Mouse (Mus musculus): ENCODE measurements around the gene Cpa2. TPM values are rescaled to one million over a fixed set of nuclear protein-coding genes. Genes with fewer than 3 reads are reported as not detected.

Gene Cpa2
- polyA plus RNA-seq, 1 experiment = not detected

DNA sequence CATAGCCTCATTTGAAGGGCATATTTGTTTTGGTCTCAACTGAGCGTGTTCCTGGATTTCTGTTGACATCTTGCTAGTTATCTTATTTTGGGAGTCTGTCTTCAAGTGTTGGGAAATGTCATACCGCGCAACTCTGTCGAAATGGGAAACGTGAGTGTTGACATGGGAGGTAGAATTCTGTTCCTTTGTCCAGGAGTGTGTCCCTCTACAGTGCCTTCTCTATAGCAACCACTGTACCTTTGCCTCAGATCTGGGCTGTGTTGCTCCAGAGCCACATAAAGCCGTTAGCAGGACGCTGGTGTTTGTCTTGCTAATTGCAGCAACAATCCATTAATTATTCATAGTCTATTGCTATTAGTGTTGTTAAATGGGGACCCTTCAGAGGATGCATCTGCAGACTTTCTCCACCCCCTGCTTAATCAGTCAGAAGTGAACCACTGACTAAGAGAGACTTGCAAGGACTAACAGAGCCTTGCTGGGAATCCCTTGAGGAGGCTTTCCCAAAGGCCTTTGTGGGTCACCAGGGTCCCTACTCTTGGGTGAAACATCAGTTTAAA, 45.6 kb downstream of the Cpa2 start:
- H3K4me1 ChIP-seq (ENCODE audit: control insufficient read depth) = no peaks in the 10 kb centered on the region
- H3K27me3 ChIP-seq (ENCODE audit: control insufficient read depth) = no peaks in the 10 kb centered on the region
- H3K9me3 ChIP-seq (ENCODE audit: control insufficient read depth, low read length) = no peaks in the 10 kb centered on the region
- H3K36me3 ChIP-seq (ENCODE audit: control insufficient read depth) = no peaks in the 10 kb centered on the region
- TF ChIP-seq TAL1 (IDR thresholded peaks at IDR 0.05; ENCODE audit: low read length) = no peak
- no peak for TF ChIP-seq GATA1 (IDR thresholded peaks at IDR 0.05; ENCODE audit: low read length)
- no peak overlapping the region for H3K4me3 ChIP-seq (replicated peaks)

DNA sequence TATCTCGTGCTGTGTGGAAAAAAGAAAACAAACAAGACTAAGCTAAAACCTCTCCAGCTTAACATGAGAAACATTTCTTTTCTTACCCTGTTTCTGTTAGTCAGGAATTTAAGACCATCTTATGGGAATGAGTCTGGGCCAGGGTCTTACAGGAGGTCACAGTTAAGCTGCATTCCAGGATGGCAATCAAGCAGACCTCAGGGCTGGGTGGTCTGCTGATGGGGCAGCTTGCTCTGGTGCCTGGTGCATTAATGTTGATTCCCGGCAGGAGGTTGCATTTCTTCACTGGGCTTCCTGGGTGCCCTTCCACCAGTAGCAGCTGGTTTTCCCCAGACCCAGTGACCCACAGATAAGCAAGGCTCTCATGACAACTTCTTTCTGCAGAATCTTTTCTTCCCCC, 48.4 kb downstream of the Cpa2 start:
- no peak for TF ChIP-seq TAL1 (IDR thresholded peaks at IDR 0.05; ENCODE audit: low read length)
- TF ChIP-seq GATA1 (IDR thresholded peaks at IDR 0.05; ENCODE audit: low read length) = no peak
- Histone ChIP-seq H3K9me3 (ENCODE audit: control insufficient read depth, low read length) (no peaks in the 10 kb centered on the region), H3K4me1 (ENCODE audit: control insufficient read depth) (no peaks in the 10 kb centered on the region), H3K4me3 (replicated peaks) (no peak overlapping the region), H3K36me3 (ENCODE audit: control insufficient read depth) (no peaks in the 10 kb centered on the region), H3K27me3 (ENCODE audit: control insufficient read depth) (no peaks in the 10 kb centered on the region)

DNA sequence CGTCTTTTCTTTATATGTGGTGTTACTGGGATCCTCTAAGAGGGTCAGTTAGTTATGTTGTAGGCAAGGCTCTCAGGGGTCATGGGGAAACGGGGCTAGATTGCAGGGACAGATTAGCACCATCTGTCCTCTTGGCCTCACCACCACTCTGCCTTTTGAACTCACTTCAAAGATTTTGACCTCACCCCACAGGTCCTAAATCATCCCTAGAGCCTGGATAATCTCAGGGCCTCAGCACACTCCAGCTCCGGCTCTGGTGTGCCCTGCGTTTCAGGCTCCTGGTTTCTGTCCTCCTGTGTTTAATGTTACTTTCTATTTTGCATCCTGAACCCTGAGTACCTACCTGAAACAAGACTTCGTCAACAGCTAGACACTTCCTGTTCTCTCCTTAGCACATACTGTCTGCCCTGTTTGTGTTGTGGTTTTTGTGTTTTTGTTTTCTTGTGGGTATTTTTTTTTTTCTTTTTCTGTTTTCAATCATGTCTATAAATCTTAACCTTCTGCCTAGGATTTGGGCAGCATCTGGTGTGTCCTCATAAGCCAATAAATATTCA, 50.5 kb downstream of the Cpa2 start:
- no peaks in the 10 kb centered on the region for H3K9me3 ChIP-seq (ENCODE audit: control insufficient read depth, low read length)
- H3K36me3 ChIP-seq (ENCODE audit: control insufficient read depth) = no peaks in the 10 kb centered on the region
- no peaks in the 10 kb centered on the region for H3K4me1 ChIP-seq (ENCODE audit: control insufficient read depth)
- no peaks in the 10 kb centered on the region for H3K27me3 ChIP-seq (ENCODE audit: control insufficient read depth)
- TF ChIP-seq GATA1 (IDR thresholded peaks at IDR 0.05; ENCODE audit: low read length) = 0 out of 2 replicates have a peak, but pooled peaks have one; percentile 26
- no peak for TF ChIP-seq TAL1 (IDR thresholded peaks at IDR 0.05; ENCODE audit: low read length)
- no peak overlapping the region for H3K4me3 ChIP-seq (replicated peaks)

DNA sequence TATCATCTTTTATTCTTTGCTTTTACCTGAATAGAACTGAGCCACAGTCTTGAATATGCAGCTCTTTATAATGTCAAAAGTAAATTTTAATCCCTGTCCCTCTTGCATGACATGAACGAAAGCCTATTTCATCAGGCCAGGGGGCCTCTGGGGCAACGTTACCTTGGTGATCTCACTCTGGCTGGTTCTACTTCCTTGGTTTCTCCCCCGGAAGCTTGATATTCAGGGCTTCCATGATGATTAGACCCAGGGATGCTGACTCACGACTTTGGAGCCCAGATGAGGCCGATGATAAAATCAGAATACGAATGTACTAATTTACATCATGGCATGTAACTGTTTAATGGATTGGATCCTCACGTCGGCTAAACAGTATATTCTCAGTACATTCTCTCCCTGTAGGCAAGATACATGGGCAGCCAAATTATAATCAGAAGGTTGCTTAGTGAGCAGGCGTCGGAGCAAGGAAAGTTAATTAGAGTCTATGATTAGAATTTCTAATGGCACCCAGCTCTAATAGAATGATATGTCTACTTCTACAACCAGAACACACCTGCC, 51.1 kb downstream of the Cpa2 start:
- no peak overlapping the region for H3K4me3 ChIP-seq (replicated peaks)
- H3K9me3 ChIP-seq (ENCODE audit: control insufficient read depth, low read length) = no peaks in the 10 kb centered on the region
- no peaks in the 10 kb centered on the region for H3K27me3 ChIP-seq (ENCODE audit: control insufficient read depth)
- TF ChIP-seq GATA1 (IDR thresholded peaks at IDR 0.05; ENCODE audit: low read length) = no peak
- no peak for TF ChIP-seq TAL1 (IDR thresholded peaks at IDR 0.05; ENCODE audit: low read length)
- no peaks in the 10 kb centered on the region for H3K36me3 ChIP-seq (ENCODE audit: control insufficient read depth)
- H3K4me1 ChIP-seq (ENCODE audit: control insufficient read depth) = no peaks in the 10 kb centered on the region

DNA sequence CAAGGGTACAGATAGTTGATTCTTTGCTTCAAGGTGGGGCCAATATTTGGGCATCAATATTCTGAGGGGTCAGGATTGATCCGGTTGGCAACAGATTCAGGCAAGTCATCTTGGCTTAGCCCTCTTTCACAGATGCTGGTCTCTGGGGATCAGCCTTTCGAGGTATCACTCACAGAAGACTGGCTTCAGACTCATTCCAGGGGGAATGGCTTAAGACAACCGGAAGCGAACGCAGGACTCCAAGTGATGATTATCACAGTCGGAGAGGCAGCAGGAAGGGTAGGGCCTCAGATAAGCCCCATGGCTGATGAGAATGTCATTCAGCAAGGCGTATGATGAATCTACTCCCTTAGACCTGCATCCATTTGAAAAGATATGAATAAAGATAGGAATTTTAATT, 53.0 kb downstream of the Cpa2 start:
- H3K9me3 ChIP-seq (ENCODE audit: control insufficient read depth, low read length) = no peaks in the 10 kb centered on the region
- H3K4me3 ChIP-seq (replicated peaks) = no peak overlapping the region
- H3K4me1 ChIP-seq (ENCODE audit: control insufficient read depth) = no peaks in the 10 kb centered on the region
- no peaks in the 10 kb centered on the region for H3K36me3 ChIP-seq (ENCODE audit: control insufficient read depth)
- no peak for TF ChIP-seq GATA1 (IDR thresholded peaks at IDR 0.05; ENCODE audit: low read length)
- TF ChIP-seq TAL1 (IDR thresholded peaks at IDR 0.05; ENCODE audit: low read length) = no peak
- no peaks in the 10 kb centered on the region for H3K27me3 ChIP-seq (ENCODE audit: control insufficient read depth)

DNA sequence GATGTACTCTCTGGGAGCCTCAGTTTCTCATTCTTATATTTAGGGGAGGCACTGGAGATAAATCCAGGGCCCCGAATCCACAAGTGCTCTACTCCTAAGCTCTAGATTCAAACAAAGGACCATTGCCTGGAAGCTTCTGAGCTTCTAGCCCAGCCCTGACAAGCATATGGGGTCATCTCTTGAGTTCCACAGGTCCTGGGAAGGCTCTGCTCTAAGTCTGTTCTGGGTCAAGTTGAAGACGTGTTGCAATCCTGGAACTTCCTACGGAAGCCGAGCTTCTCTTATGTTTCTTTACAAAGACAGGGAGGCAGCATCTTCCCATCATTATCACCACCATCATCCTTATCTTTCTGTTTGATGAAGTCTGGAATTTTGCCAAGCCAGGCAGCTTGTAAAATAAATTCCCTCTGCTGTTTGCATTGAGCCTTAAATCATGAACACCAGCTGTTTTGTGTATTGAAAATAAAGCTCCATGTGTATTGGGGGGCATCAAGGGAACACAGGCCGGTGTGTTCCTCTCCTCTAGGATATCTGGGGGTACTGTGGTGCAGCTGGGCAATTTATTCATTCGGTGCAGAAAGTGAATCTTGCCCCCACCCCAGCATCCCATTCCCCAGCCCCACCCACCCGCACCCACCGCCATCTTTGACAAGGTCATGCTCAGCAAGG, 55.0 kb downstream of the Cpa2 start:
- no peaks in the 10 kb centered on the region for H3K4me1 ChIP-seq (ENCODE audit: control insufficient read depth)
- no peak overlapping the region for H3K4me3 ChIP-seq (replicated peaks)
- TF ChIP-seq TAL1 (IDR thresholded peaks at IDR 0.05; ENCODE audit: low read length) (no peak), GATA1 (IDR thresholded peaks at IDR 0.05; ENCODE audit: low read length) (no peak)
- H3K9me3 ChIP-seq (ENCODE audit: control insufficient read depth, low read length) = no peaks in the 10 kb centered on the region
- H3K36me3 ChIP-seq (ENCODE audit: control insufficient read depth) = no peaks in the 10 kb centered on the region
- no peaks in the 10 kb centered on the region for H3K27me3 ChIP-seq (ENCODE audit: control insufficient read depth)

DNA sequence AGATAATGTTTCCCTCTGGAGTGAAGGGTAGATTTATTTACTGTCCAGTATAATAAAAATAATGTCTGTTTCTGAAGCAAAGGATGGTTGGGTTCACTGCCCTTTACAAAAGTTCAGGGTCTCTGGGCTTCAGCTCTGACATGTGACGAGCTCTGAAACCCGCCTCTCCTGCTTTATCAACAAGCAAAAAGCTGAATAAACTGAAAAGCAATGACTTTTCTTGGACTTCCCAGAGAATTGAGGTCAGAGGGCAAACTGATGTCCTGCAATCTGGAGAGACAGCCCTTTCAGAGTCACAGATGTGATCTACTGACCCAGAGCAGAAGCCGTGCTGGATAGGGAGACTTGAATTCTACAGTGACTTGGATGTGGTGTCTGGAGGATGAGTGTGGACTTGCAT, 58.7 kb downstream of the Cpa2 start:
- no peaks in the 10 kb centered on the region for H3K36me3 ChIP-seq (ENCODE audit: control insufficient read depth)
- TF ChIP-seq GATA1 (IDR thresholded peaks at IDR 0.05; ENCODE audit: low read length) = no peak
- TF ChIP-seq TAL1 (IDR thresholded peaks at IDR 0.05; ENCODE audit: low read length) = no peak
- H3K9me3 ChIP-seq (ENCODE audit: control insufficient read depth, low read length) = no peaks in the 10 kb centered on the region
- H3K4me3 ChIP-seq (replicated peaks) = no peak overlapping the region
- H3K27me3 ChIP-seq (ENCODE audit: control insufficient read depth) = no peaks in the 10 kb centered on the region
- H3K4me1 ChIP-seq (ENCODE audit: control insufficient read depth) = no peaks in the 10 kb centered on the region

DNA sequence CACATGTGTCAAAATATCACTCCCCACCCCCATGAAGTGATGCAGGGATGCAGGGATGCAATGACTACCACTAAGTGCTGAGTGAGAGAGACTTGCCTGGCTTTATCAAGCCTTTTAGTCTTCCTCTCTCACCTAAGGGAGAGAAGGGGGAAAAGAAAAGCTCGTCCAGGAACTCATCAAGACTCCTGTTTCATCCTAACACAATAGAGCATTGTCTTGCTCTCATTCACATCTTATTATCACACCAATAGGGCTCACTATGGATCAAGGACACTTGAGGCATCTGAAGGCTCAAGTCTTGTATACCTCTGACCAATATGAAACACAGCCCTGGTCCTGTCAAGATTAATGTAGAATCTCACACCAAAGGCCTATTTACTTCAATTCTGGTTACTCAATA, 59.6 kb downstream of the Cpa2 start:
- H3K4me1 ChIP-seq (ENCODE audit: control insufficient read depth) = no peaks in the 10 kb centered on the region
- no peak overlapping the region for H3K4me3 ChIP-seq (replicated peaks)
- no peaks in the 10 kb centered on the region for H3K9me3 ChIP-seq (ENCODE audit: control insufficient read depth, low read length)
- H3K36me3 ChIP-seq (ENCODE audit: control insufficient read depth) = no peaks in the 10 kb centered on the region
- H3K27me3 ChIP-seq (ENCODE audit: control insufficient read depth) = no peaks in the 10 kb centered on the region
- TF ChIP-seq GATA1 (IDR thresholded peaks at IDR 0.05; ENCODE audit: low read length) (no peak), TAL1 (IDR thresholded peaks at IDR 0.05; ENCODE audit: low read length) (no peak)

DNA sequence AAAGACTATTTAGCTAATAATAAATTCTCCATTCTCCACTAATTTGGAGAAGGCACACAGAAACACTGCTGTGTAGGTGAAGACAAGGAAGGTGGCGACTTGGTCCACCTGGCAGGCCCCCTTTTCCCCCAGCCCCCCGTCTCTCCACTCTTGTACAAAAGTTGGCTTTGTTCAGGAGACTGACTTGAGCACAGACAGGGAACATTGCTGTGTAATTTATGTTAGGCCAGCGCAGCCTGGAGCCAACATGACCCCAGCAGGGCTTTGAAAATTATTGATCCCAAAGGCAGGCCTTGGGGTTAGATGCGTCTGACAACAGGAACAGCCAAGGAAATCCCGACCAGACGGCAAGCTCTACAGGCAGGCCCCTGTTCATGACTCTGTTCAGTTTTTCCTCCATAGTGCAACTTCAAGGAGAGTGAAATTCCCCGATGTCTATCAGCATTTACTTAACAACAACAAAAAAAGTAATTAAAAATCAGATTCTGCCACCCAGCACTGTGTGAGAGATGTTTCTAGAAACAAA, 63.0 kb downstream of the Cpa2 start:
- Histone ChIP-seq H3K4me3 (replicated peaks) (no peak overlapping the region), H3K36me3 (ENCODE audit: control insufficient read depth) (no peaks in the 10 kb centered on the region), H3K9me3 (ENCODE audit: control insufficient read depth, low read length) (no peaks in the 10 kb centered on the region), H3K27me3 (ENCODE audit: control insufficient read depth) (no peaks in the 10 kb centered on the region; the same call in 1 of the 2 replicates), H3K4me1 (ENCODE audit: control insufficient read depth) (no peaks in the 10 kb centered on the region)
- TF ChIP-seq TAL1 (IDR thresholded peaks at IDR 0.05; ENCODE audit: low read length) (no peak), GATA1 (IDR thresholded peaks at IDR 0.05; ENCODE audit: low read length) (no peak)

Measured in erythroblast, embryonic 14.5 days (primary cell).